Mouse (Mus musculus) urinary bladder, adult 18-20 months (tissue): Measurements from ENCODE around the gene Gm826.
A peak's percentile ranks its signal among the peaks of the same experiment; 100 is the strongest.

Experiments
- DNase-seq, 2 experiments: peaks; one replicate each; pipeline ENCODE4 v3.0.0; 2022; ENCODE audit warnings: low spot score in 2 of 2, mixed read lengths in 2 of 2

Gene Gm826

DNA sequence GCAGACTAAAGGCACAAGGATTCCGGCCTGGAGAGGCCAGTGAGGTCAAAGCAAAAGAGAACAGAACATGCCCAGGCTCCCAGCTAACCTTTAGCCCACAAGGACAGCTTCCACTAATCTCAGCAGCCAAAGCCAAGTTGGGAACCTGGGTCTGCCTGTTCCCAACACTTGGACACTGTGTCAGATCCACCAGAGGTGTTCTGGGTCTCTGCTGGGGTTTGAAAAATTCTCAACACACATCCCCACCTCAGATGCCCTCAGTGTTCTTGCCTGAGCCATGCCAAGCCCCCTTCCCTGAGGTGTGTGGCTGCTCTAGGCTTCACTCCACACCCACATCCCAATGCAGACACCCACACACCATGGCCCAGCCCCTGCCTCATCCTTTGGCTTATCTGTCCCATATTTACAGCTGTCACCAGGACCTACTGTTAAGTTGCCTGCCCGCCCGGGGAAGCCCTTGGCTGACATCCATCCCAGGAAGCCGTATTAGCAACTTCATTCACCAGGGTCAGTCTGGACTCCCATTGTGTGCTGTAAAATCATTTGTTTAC is at the start of gene Gm826:
TSS of gene Gm826 (minus strand) at position 52 of the 551 bp plus-strand sequence.
- DNase-seq = no peak

DNA sequence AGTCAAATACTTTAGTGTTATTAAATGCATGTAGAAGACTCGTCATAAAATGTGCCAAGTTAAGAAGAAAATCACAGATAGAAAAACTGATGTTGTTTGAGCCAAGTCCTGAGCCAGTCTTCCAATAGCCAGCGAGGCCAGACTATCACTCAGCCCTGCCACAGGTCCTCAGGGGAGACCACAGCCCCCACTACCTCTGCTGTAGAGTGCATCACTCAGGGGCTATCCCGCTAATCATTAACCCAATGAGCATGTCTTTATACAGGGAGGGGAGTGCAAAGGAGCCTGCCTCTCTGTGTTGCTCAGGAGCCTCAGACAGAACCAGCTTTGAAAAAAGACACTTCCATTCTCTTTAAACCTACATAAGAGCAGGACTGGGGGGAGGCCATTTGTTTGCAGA is 49.5 kb upstream of the Gm826 start:
- no peak for DNase-seq

DNA sequence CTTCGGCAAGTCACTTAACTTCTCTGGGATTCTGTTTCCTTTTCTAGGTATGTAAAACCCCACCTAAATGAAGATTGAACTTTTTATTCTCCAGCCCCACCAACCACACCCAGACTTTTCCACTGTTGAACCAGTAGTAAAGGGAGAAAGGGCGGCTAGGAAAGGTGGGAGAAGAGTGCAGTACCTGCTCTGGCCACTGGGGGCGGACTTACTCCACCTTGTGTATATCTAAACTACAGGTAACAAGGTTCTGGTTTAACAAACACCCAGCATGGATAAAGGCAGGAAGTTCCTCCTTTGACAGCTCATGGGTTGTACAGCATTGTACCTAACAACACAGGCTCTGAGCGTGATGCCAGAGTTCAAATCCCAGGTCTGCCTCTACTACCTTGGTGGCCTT is 44.3 kb upstream of the Gm826 start:
- DNase-seq = peak in 1 of 2 experiments; percentile 52

DNA sequence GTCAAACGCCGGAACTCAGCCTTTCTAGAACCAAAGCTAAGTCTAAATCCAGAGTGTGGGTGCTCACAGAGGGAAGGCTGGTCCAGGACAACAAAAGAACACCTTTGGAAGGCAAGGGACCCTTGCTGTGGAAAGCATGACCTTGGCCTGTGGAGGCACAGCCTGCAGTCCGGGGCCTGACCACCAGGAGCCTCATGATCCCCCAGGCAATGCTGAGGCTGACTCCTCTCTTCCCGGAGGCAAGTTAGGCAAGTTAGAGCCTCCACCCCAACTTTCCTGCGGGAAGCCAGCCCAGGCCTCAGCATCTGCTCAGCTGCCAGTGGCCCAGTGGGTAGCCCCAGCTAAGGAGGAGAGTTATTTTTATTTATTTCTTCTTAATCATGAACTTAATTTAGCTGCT is 42.3 kb upstream of the Gm826 start:
- no peak for DNase-seq

DNA sequence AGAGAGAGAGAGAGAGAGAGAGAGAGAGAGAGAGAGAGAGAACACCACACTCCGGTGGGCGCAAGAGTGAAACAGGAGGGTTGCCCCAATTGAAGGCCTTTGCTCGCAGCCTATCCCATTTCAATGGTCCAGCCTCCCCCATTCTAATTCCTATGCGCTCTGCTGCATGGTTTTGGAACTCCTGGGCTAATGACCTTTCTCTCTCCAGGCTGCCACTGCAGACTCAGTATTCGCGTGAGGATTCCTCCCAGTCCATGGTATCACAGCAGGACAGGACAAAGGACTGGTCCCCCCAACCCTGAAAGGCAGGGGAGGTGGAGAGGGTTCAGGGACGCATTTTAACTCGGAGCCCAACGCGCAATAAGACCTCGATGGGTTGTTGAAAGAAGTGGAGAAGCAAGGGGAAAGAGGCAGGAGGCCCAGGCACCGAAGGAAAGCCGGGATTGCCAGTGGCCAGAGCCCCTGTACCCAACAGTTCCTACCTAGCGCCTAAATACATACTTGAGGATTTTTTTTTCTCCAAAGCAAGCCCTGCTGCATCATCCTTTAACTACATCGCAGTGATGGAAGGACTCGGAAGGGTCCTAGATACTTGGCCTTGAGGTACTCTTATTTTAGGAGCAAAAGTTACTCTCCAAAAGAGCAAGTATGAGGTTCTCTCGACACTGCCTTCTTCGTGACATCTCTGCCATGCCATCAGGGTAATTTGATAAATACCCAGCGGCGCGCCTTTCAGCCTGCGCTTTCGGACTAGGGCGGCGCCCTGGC is 35.9 kb upstream of the Gm826 start:
- no peak for DNase-seq

DNA sequence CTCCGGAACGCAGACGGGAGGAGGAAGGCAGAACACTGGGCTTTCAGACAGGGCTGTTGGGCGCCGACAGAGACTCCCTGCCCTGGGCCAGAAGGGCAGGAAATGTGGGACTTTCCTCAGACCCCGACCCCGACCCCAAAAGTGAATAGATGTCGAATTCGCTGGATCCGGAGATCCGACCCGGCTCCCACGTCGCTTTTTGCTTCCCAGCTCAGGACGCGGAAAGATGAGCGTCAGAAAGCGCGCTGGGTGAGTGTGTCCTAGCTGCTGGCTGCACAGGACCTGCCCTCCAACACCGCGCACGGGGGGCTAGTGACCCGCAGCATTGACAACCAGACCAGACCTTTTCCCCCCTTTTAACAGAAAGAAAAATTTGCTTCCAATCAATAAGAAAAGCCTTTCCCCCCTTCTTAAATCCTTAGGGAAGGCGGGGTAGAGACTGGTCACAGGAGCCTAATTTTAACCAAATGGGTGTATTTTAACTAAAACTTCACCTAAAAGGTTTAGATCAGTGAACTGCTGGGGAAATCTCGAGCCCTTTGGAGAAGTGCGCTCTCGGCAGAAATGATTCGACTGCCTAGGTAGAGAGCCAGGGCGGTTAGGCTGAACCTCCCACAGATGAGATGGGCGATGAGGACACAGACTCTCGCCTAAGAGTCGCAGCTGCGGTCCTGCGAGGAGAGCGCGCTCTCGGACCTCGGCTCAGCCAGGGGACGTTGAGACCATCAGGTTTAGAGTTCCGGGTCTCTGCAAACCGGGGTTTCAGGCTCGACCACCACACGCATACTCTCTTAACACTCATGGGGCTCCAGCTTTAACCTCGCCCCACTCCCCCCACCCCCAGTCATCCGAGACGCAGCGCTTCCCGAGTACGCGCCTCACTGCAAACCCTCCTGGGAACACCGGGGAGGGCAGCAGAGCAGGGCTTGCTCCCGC is 34.7 kb upstream of the Gm826 start:
- no peak for DNase-seq

DNA sequence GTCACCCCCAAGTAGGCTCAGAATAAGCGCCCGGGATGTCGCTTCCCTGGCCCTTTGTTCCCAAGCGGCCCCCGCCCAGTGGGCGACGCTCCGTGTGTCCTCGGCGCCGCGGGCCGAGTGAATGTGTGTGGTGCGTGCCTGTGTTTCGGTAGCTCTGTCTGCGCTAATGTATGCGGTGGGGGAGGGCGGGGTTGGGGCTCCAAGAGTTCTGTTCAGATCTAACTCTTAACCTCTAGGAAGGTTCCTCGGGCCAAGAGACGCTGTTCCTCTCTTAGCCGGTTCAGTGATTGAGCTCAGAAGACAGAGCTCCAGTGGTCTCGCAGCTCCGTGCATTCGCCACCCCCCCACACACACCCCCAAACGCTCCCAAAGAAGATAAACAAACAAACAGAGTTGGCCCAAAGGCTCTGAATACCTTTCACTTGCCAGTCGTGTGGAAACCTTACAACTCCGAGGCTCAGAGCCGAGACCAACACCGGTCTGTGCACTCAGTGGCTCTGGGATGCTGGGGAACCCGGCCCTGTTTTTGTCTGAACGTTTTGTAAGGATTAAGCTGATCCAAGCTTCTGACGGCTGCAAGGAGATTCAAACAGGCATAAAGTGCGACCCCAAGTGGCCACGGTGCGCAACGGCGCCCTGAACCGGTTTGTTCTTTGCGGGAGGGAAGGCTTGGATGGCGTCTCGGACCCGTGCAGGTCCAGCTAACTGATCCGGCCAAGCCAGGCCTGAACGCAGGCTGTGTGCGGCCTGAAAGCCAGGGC is 33.7 kb upstream of the Gm826 start:
- DNase-seq = peak; percentile 84 to 95

DNA sequence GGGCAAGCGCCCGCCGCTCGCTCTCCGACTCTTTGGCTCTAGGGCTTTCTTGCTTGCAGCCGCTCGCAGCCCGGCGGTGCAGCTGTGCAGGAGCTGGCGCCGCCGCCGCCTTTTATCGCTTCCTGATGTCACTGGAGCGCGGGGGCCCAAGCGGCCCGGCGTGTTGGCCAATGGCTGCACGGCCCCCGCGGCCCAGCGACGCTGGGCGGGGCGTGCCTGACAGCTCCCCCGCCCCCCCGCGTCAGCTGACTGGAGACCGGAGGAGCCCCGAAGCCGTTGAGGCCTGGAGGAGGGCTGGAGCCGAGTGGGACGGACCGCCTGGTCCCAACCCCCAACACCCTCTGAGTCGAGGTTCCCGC is 33.0 kb upstream of the Gm826 start, which contains the start of gene Mafb:
TSS of gene Mafb (minus strand) at position 86 of the 359 bp plus-strand sequence.
- peak; percentile 92 for DNase-seq

DNA sequence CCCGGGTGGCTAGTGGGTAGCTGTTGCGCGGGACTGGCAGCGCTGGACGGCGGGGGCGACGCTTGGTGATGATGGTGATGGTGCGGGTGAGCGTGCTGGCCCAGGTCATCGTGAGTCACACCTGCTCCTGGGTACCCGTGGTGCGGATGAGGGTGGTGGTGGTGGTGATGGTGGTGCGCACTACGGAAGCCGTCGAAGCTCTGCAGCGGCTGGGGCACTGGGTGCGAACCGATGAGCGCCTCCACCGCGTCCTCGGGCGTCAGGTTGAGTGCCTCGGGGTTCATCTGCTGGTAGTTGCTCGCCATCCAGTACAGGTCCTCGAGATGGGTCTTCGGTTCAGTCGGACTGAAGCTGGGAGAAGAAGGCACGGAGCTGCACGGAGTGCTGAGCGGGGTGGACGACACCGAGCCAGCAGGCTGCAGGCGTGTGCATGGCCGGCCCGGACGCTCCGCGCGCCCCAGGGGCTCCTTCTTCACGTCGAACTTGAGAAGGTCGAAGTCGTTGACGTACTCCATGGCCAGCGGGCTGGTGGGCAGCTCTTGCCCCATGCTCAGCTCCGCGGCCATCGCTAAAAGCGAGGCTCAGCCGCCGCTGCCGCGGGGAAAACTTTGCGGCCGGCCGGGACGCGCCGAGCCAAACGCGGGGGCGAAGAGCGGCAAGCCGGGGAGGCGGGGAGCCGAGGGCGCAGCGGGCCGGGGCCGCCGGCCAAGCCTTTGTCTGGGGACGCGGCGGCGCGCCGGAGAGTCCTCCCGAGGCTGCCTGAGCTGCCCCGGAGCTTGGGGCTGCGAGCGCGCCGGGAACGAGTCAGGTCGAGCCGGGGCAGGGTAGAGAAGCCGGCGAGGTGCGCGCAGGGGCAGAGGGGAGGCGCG is 32.4 kb upstream of the Gm826 start:
- peak; percentile 18 to 67 for DNase-seq

DNA sequence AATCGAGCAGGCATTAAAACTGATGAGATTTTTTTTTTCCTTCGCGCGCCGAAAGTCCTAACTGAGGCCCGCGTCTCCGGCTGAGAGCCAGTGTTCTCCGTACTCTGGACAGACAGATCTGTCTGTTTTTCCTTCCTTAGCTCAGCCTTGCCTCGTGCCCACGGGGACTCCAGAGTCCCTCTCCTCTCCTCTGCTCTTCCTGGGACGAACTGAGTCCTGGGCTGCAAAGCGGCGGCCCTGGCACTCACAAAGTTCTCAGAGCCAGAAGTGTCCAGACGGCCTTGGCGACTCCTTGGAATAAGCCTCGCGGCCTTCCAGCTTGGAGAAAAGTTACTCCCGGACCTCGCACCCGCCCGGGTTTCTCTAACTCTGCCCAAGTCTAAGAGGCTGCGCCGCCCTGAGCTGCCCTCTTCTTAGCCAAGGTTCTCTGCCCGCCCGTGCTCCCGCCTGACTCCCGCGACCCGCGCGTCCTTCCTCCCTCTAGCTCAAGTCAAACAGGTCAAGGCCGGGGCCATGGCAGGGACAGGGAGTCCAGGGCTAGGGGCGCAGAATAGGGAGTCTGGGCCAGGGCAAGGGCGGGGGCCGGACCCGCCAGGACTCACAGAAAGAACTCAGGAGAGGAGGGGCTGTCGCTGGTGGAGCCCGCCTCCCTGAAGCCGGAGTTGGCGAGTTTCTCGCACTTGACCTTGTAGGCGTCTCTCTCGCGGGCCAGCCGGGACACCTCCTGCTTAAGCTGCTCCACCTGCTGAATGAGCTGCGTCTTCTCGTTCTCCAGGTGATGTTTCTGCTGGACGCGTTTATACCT is 31.3 kb upstream of the Gm826 start:
- DNase-seq = peak; percentile 59 to 68

DNA sequence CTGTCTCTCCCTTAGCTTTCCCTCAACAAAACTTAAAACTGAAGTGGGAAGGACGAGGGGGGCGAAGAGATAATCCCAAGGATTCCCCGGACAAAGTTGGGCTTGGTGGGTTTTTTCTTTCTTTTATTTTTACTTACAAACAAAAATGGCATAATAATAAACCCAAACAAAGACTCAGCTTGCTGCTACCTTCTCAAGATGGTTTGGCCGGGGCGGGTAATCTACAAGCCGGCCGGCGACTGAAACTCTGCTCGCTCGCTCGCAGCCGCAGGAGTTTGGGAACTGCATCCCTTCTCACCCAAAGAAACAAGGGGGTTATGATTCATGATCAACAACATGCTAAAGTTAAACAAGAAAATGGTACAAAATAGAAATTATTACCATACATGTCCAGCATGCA is 30.7 kb upstream of the Gm826 start:
- no peak for DNase-seq

DNA sequence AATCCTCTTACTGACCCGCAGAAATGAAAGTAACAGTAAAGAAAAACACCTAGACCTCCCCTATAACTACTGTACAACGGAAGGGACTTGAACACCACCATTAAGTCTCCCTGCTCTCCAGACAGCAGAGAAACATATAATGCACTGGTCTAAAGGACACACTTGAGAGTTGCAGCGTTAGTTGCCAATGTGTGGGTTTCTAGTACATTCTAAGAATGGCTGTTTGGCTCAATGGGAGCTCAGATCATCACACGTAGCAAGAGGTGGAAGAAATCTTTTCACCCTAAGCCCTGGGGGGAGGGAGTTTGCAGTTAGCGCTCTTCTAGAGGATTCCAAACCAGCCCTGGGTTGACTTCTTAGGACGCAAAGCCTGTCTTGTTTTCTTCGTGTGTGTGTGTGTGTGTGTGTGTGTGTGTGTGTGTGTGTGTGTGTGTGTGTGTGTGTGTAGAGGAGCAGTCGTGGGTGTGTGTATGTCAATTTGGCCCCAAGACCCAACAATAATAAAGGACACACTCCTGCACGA is 30.2 kb upstream of the Gm826 start:
- DNase-seq = no peak

DNA sequence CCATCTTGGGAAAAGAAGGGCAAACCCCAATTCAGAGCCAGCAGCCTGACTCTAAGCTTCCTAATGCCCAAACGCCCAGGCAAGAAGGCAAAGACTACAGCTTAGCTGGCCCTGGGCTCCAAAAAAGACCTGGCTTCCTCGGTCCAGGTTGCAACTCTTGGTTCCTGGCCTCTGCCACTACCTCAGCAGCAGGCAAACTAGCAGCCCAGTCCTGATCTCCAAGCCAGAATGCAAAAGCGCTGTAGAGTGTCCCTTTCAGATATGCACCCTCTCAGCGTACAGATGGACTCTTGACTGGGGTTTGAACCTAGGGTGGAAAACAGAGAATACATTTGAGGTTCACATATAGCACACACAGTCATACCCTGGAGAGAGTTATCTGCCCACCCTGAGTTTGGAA is 29.2 kb upstream of the Gm826 start:
- DNase-seq = no peak

DNA sequence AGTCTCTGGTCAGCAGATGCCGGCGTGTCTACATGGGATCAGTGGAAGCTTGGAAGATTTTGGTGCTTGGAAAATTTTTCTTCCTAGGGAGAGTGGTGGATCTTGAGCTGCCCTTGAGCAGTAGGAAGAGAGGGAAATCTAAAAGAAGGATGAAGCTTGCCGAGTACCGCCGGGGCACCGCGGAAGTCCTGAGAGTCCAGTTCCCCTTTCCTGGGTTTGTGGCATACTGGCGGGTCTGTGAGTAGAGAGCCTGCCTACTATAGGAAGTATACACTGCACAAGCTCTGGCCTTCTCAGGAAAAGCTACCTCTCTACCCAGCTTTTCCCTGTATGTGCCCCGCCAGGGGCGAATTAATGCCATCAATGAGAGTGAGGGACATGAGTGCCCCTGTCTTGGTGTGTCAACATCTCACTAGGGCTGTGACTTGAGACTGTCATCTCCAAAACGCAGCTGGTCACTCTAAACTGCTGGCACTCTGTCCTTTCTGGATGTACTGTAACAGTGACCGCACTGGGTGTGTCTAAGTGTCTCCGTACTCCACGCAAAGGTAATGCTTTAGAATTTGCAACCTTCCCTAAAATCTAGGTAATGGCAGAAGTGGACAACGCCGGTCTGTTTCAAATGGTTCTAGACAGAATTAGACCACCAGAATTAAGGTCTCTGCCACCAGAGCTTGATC is 27.6 kb upstream of the Gm826 start:
- no peak for DNase-seq

DNA sequence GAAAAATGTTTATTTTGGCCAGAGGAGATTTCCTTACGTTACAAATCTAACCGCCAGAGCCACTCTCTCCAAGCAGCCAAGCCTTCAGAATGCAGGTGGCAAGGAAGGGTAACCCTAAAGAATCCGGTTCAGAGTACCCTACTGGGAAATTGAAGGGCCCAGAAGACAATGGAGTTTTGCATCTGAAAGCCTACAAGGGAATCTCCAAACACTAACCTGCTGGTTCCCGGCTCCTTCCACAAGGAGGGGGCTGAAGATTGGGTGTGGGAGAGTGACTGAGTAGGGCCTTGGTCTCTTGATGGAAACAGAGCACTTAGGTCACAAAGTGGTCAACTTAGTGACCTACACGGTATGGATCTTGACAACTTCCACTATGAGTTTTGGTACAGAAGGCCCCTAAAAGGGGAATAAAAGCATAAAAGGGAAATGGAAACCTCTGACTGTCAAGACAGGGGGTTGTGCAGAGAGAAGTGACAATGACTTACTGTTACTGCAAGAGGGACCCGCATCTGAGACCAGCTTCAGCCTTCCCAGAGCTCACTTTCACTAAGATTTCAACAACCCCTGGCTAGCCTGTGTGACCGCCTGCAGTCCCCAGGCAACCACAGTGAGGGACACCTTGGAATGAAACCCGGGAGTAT is 26.4 kb upstream of the Gm826 start:
- no peak for DNase-seq

DNA sequence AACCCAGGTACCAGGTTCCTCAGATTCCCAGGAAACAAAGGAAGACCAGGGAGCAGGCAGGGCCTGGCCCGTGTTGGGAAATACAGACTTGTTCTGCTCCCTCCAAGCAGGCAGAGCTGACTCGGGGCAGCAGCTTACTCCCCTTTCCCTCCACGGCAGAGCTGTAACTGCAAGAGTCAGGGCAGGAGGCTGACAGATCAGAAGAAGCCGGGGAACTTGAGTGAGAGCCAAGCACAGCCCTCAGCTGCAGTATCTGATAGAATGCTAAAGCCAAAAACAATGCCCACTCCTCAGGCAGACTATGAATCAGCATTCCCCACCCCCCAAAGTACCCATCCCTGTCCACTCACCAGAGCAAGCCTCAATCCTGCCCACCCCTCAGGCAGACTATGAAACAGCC is 24.9 kb upstream of the Gm826 start:
- DNase-seq = no peak

DNA sequence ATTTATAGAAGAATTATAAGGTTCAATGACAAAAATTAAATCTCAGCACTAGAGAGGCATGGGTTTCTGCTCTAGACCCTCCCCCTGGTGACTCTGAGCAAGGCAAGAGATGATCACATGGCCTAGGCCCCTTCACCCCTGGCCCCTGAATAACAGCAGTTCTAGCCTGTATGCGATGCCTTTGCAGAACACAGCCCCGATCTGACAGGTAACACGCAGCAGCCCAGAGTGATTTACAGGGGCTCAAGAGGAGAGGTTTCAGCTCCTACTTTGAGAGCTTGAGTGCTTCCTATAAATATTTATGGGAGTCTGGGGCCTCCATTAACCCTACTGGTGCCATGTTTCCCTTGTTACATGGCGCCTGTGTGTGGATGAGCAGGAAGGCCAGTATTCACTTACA is 23.5 kb upstream of the Gm826 start:
- no peak for DNase-seq

DNA sequence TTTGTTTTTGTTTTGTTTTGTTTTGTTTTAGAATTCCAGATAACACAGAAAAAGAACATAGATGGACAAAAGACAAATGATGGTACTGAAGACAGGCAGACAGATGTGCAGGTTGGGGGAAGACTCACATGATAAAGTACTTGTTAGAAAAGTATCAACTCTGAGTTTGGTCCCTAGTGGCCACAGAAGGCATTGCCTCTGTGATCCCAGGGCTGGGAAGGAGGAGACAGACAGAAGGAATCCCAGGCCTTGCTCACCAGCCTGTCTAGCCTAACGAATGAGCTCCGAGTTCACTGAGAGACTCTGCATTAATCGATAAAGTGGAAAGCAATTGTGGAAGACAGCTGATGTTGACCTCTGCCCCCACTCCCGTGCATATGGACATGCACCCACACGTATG is 22.2 kb upstream of the Gm826 start:
- no peak for DNase-seq

DNA sequence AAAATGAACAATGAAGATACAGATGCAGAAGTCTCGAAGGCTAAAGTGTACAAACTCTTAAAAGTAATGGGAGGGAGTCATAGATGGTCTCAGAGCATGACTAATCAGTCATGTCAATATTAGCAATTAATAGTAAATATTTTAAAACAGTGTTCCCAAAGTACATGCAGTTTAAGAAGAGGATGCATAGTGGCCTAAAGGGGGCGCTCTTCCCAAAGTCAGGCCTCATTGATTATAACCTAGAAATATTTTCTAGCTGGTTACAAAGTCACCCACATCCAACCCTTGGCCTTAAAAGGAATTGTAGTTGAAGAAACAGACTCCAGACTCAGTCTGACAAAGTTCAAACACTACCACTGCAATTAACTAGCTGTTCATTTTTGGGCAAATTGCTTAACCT is 20.4 kb upstream of the Gm826 start:
- DNase-seq = no peak
